Mouse (Mus musculus): ENCODE results near the gene Acer2. TPM values are rescaled to one million over a fixed set of nuclear protein-coding genes. Genes with fewer than 3 reads are reported as not detected.
A peak's percentile ranks its signal among the peaks of the same experiment; 100 is the strongest.

Acer2 gene
- polyA plus RNA-seq, 1 experiment from 2014 or later: 7.0 TPM

DNA sequence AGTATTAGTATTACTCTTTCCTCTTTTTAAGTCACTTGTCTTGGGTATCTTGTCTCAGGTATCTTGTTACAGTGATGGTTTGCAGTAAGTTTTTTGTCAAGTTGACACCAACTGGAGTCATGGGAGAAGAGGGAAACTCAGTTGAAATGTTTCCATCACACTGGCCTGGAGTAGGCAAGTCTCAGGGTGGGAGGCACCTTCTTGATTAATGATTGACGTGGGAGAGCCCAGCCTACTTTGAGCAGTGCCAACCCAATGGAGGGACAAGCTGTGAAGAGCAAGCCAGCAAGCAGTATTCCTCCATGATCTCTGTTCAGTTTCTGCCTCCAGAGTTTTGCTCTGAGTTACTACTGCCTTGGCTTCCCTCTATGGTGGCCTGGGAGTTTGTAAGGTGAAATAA, 31.7 kb downstream of the Acer2 start:
- Histone ChIP-seq H3K4me3 (ENCODE audit: low read depth, low read length) (no peak overlapping the region), H3K4me1 (ENCODE audit: control insufficient read depth, insufficient read depth, low read length) (no peaks in the 10 kb centered on the region), H3K4me2 (no peak overlapping the region), H3K27me3 (ENCODE audit: control insufficient read depth, insufficient read depth, low read length) (no peaks in the 10 kb centered on the region), H3K36me3 (ENCODE audit: control insufficient read depth, insufficient read depth, low read length) (no peaks in the 10 kb centered on the region), H3K9me3 (ENCODE audit: control insufficient read depth, low read length) (no peaks in the 10 kb centered on the region), H3K27ac (ENCODE audit: low read depth, low read length) (no peak overlapping the region), H3K9ac (ENCODE audit: low read length) (no peak overlapping the region)
- DNase-seq (ENCODE audit: low spot score, missing footprints) (peak; percentile 21), ATAC-seq (ENCODE audit: low FRiP score) (no peak)
- WGBS: 71% methylated on average over 1 of the region's 1 CpGs

DNA sequence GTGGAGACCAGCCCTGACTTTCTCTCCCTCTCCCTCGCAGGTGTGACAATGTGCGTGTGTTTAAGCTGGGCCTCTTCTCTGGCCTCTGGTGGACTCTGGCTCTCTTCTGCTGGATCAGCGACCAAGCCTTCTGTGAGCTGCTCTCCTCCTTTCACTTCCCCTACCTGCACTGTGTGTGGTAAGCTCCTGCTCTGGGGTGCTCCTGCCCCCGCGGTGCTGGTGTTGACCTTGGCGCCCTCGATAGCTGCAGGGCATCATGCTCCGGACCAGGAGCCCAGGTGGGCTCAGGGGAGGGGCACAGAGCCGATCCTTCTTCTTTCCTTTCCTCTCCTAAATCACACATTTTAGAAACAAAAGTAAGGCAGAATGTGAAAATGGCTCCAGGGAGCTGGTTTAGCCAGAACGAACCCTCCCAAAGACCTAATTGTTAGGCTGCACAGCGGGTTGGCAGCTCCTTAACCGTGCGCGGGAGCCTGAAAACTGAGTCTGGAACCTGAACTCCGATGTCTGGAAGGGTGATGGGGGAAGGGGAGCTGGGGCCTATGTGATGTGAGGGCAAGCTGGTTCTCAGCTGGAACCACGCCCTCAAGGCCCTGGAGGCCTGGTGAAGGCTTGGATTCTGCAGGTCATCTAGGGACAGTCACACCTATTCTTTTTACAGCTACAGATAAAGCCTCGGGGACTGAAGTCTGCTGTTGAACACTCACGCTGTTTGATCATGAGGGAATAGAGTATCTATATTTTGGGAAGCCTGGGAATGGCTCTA, 37.6 kb downstream of the Acer2 start:
- H3K4me3 ChIP-seq (ENCODE audit: low read depth, low read length): no peak overlapping the region
- H3K4me2 ChIP-seq: no peak overlapping the region

DNA sequence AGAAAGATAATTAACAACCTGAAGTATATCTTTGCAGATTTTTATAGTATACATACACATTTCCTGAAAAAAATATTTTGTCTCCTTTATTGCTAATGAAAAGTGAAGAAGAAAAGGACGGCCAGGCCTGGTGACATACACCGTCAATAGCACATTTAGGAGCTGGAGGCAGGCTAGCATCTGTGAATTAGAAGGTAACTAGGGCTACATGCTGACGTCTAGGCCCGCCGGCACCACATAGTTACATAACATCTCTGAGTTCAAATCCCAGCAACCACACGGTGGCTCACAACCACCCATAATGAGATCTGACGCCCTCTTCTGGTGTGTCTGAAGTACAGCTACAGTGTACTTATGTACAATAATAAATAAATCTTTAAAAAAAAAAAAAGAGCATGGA, 38.6 kb downstream of the Acer2 start:
- no peaks in the 10 kb centered on the region for H3K4me1 ChIP-seq (ENCODE audit: control insufficient read depth, insufficient read depth, low read length)
- no peaks in the 10 kb centered on the region for H3K36me3 ChIP-seq (ENCODE audit: control insufficient read depth, insufficient read depth, low read length)
- 73% methylated on average over 7 of the region's 7 CpGs for WGBS
- H3K9me3 ChIP-seq (ENCODE audit: control insufficient read depth, low read length): no peaks in the 10 kb centered on the region
- no peak overlapping the region for H3K9ac ChIP-seq (ENCODE audit: low read length)
- H3K4me2 ChIP-seq: no peak overlapping the region
- no peaks in the 10 kb centered on the region for H3K27me3 ChIP-seq (ENCODE audit: control insufficient read depth, insufficient read depth, low read length)
- no peak overlapping the region for H3K4me3 ChIP-seq (ENCODE audit: low read depth, low read length)
- ATAC-seq (ENCODE audit: low FRiP score): no peak
- H3K27ac ChIP-seq (ENCODE audit: low read depth, low read length): no peak overlapping the region
- peak; percentile 76 for DNase-seq (ENCODE audit: low spot score, missing footprints)

More for the DNA sequence above, 37.6 kb downstream of the Acer2 start:
- DNase-seq (ENCODE audit: low spot score, missing footprints) (peak; percentile 81), ATAC-seq (ENCODE audit: low FRiP score) (0 out of 2 replicates have a peak, but pooled peaks have one; percentile 38)
- WGBS: 17% methylated on average over 18 of the region's 18 CpGs
- Histone ChIP-seq H3K36me3 (ENCODE audit: control insufficient read depth, insufficient read depth, low read length) (no peaks in the 10 kb centered on the region), H3K4me1 (ENCODE audit: control insufficient read depth, insufficient read depth, low read length) (no peaks in the 10 kb centered on the region), H3K9me3 (ENCODE audit: control insufficient read depth, low read length) (no peaks in the 10 kb centered on the region), H3K27ac (ENCODE audit: low read depth, low read length) (no peak overlapping the region), H3K9ac (ENCODE audit: low read length) (no peak overlapping the region), H3K27me3 (ENCODE audit: control insufficient read depth, insufficient read depth, low read length) (no peaks in the 10 kb centered on the region)

DNA sequence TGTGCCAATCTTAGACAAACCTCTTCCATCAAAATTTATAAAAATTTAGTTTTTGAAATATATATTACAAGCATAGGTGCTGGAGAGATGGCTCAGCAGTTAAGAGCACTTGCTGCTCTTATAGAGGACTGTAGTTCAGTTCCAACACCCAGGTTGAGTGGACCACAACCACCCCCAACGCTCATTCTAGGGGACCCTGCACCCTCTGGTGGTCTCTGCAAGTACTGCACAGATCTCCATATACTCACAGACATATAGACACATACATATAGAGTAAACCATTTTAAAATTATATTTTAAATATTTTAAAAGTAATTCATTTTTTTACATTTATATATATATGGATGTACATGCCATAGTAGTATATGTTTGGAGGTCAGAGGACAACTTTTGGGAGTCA, 41.9 kb downstream of the Acer2 start:
- 57% methylated on average over 1 of the region's 1 CpGs for WGBS
- H3K27me3 ChIP-seq (ENCODE audit: control insufficient read depth, insufficient read depth, low read length): no peaks in the 10 kb centered on the region
- ATAC-seq (ENCODE audit: low FRiP score) (no peak), DNase-seq (ENCODE audit: low spot score, missing footprints) (peak; percentile 78)
- H3K9ac ChIP-seq (ENCODE audit: low read length): no peak overlapping the region
- H3K4me3 ChIP-seq (ENCODE audit: low read depth, low read length): no peak overlapping the region
- no peaks in the 10 kb centered on the region for H3K36me3 ChIP-seq (ENCODE audit: control insufficient read depth, insufficient read depth, low read length)
- no peak overlapping the region for H3K4me2 ChIP-seq
- H3K27ac ChIP-seq (ENCODE audit: low read depth, low read length): no peak overlapping the region
- H3K9me3 ChIP-seq (ENCODE audit: control insufficient read depth, low read length): no peaks in the 10 kb centered on the region
- no peaks in the 10 kb centered on the region for H3K4me1 ChIP-seq (ENCODE audit: control insufficient read depth, insufficient read depth, low read length)

DNA sequence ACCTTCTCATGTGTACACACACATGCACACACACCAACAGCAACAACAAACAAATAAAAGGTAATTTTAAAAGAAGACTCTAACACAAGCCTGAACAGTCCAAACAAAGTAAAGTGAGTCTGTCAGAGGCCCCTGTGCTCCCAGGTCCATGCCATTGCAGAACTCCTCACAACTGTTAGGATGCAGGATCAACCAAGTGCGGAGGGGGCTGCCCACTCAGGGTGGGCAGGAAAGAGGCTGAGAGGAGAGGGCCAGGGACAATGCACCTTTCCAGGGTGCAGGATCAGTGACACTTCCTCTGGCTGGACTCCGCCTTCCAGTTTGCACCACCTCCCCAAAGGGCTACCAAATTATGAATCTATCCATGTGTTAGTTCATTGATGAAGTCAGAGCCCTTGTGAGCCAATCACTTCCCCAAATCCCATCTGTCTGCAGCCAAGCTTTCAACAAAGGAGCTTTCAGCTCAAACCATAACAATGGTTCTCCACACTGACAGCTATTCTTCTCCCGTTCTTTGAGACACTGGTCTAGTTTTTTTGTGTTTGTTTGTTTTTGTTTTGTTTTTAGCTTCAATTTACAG, 49.4 kb downstream of the Acer2 start:
- DNase-seq (ENCODE audit: low spot score, missing footprints) (peak; percentile 83), ATAC-seq (ENCODE audit: low FRiP score) (peak; percentile 54)
- H3K36me3 ChIP-seq (ENCODE audit: control insufficient read depth, insufficient read depth, low read length): no peaks in the 10 kb centered on the region
- H3K4me1 ChIP-seq (ENCODE audit: control insufficient read depth, insufficient read depth, low read length): peaks cover 5% of the 10 kb centered on the region
- no peak overlapping the region for H3K4me3 ChIP-seq (ENCODE audit: low read depth, low read length)
- no peaks in the 10 kb centered on the region for H3K27me3 ChIP-seq (ENCODE audit: control insufficient read depth, insufficient read depth, low read length)
- WGBS: 55% methylated on average over 3 of the region's 3 CpGs
- H3K27ac ChIP-seq (ENCODE audit: low read depth, low read length): no peak overlapping the region
- 0 out of 2 replicates have a peak overlapping the region, but pooled peaks have one; percentile 28 for H3K9ac ChIP-seq (ENCODE audit: low read length)
- H3K4me2 ChIP-seq: no peak overlapping the region
- no peaks in the 10 kb centered on the region for H3K9me3 ChIP-seq (ENCODE audit: control insufficient read depth, low read length)

DNA sequence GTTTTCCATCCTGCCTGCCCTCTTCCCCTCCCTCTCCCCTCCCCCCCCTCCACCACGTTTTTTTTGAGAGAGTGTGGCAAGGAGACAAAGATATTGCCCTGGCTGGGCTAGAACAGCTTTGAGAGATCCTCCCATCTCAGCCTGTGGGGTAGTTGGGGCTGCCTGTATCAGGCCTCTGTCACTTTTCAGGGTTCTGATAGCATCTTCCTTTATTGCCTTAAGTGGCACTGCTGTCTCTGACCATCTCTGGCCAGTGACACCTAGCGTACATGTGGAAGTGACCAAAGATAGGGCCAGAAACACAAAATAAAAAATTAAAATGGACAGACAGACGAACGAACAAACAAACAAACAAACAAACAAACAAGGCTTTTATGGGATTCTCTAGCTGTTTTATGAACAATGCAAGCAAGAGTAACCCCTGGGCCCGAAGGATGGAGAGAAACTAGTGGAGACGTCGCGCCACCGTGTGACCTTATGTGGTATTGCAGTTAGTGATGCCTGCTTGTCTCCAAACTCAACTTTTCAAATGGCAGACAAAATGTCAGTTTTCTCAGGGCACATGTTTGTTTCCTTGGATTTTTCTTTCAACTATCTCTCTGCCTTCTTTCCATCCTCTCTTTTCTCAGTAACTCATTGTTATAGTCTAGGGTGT, 50.7 kb downstream of the Acer2 start:
- 12% methylated on average over 9 of the region's 9 CpGs for WGBS
- no peak overlapping the region for H3K4me2 ChIP-seq

DNA sequence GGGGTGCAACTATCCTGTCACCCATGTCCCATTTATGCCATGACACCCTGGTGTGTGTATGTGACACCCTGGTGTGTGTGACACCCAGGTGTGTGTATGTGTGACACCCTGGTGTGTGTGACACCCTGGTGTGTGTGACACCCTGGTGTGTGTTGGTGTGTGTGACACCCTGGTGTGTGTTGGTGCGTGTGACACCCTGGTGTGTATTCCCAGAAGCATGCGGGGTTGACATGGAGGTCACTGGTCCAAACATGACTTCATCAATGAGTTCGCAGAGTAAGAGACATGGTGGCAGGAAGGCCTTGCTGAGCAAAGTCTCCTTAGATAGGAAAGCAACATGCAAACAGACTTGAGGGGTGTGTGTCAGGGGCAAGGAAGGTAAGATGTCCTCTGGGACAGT, 52.8 kb downstream of the Acer2 start:
- H3K27ac ChIP-seq (ENCODE audit: low read depth, low read length): no peak overlapping the region
- H3K9me3 ChIP-seq (ENCODE audit: control insufficient read depth, low read length): no peaks in the 10 kb centered on the region
- H3K9ac ChIP-seq (ENCODE audit: low read length): no peak overlapping the region
- H3K36me3 ChIP-seq (ENCODE audit: control insufficient read depth, insufficient read depth, low read length): no peaks in the 10 kb centered on the region
- no peak for ATAC-seq (ENCODE audit: low FRiP score)
- no peaks in the 10 kb centered on the region; the same call in 1 of the 2 replicates for H3K27me3 ChIP-seq (ENCODE audit: control insufficient read depth, insufficient read depth, low read length)
- H3K4me2 ChIP-seq: no peak overlapping the region
- WGBS: 92% methylated on average over 3 of the region's 3 CpGs
- DNase-seq (ENCODE audit: low spot score, missing footprints): peak; percentile 53
- H3K4me1 ChIP-seq (ENCODE audit: control insufficient read depth, insufficient read depth, low read length): peaks cover 5% of the 10 kb centered on the region
- no peak overlapping the region for H3K4me3 ChIP-seq (ENCODE audit: low read depth, low read length)

More for the DNA sequence above, 50.7 kb downstream of the Acer2 start:
- H3K9me3 ChIP-seq (ENCODE audit: control insufficient read depth, low read length): no peaks in the 10 kb centered on the region
- H3K27ac ChIP-seq (ENCODE audit: low read depth, low read length): no peak overlapping the region
- ATAC-seq (ENCODE audit: low FRiP score) (peak; percentile 51), DNase-seq (ENCODE audit: low spot score, missing footprints) (peak; percentile 99)
- H3K36me3 ChIP-seq (ENCODE audit: control insufficient read depth, insufficient read depth, low read length): no peaks in the 10 kb centered on the region
- H3K9ac ChIP-seq (ENCODE audit: low read length): no peak overlapping the region
- no peaks in the 10 kb centered on the region for H3K27me3 ChIP-seq (ENCODE audit: control insufficient read depth, insufficient read depth, low read length)
- peaks cover 5% of the 10 kb centered on the region for H3K4me1 ChIP-seq (ENCODE audit: control insufficient read depth, insufficient read depth, low read length)
- H3K4me3 ChIP-seq (ENCODE audit: low read depth, low read length): no peak overlapping the region

DNA sequence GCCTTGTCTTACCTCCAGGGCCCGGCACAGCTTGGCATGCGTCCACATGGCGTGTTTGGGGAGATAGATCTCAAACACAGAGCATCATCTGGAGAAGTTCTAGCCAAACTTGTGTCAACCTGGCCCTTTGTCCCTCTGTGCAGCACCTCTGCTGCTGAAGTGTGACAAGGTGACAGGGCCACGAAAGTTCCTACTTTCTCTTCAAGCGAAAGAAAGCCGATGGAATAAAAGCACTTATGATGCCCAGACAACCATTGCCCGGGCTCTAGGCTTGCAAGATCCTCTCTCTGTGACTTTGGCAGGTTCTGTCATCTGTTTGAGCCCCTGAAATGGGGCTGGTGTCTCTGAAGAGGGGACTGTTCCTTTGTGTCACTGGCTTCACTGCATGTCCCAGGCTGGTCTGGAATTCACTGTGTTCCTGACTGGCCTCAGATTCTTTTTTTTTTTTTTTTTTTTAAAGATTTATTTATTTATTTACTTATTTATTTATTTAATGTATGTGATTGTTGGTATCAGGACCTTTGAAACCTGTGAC, 56.0 kb downstream of the Acer2 start:
- Histone ChIP-seq H3K9ac (ENCODE audit: low read length) (no peak overlapping the region), H3K27me3 (ENCODE audit: control insufficient read depth, insufficient read depth, low read length) (no peaks in the 10 kb centered on the region; the same call in 1 of the 2 replicates), H3K27ac (ENCODE audit: low read depth, low read length) (no peak overlapping the region), H3K4me1 (ENCODE audit: control insufficient read depth, insufficient read depth, low read length) (no peaks in the 10 kb centered on the region), H3K4me3 (ENCODE audit: low read depth, low read length) (no peak overlapping the region), H3K36me3 (ENCODE audit: control insufficient read depth, insufficient read depth, low read length) (no peaks in the 10 kb centered on the region), H3K4me2 (peak overlapping the region; percentile 62), H3K9me3 (ENCODE audit: control insufficient read depth, low read length) (no peaks in the 10 kb centered on the region)
- ATAC-seq (ENCODE audit: low FRiP score) (peak; percentile 14; the same call in 1 of the 2 replicates), DNase-seq (ENCODE audit: low spot score, missing footprints) (peak; percentile 80)
- WGBS: 89% methylated on average over 7 of the region's 7 CpGs
